Mouse (Mus musculus) heart, embryonic 12.5 days (tissue): Measurements from ENCODE around the gene Cacnb4. TPM values are rescaled to one million over a fixed set of nuclear protein-coding genes. Genes with fewer than 3 reads are reported as not detected.

ENCODE experiments used
- ATAC-seq: fragments of 200-750 bp; cut with Nextera tagmentation; 2 replicates; pipeline ENCODE4 v1.8.0; 2017; ENCODE audit warnings: moderate TSS enrichment, moderate library complexity; ENCODE audit not compliant: insufficient number of reproducible peaks, low FRiP score
- H3K27ac ChIP-seq: fragments of 300-500 bp; sonication (generic); 2 replicates; pipeline ENCODE4 v1.5.1; 2016; ENCODE audit warnings: mild to moderate bottlenecking, moderate library complexity; ENCODE audit not compliant: poor library complexity, severe bottlenecking
- H3K27me3 ChIP-seq: fragments of 300-500 bp; sonication (generic); replicated peaks from 2 replicates; pipeline ENCODE4 v1.6.1; 2016; ENCODE audit warnings: mild to moderate bottlenecking, moderate library complexity
- H3K36me3 ChIP-seq: fragments of 300-500 bp; sonication (generic); 2 replicates; pipeline ENCODE4 v1.6.1; 2016; ENCODE audit warnings: mild to moderate bottlenecking, moderate library complexity
- H3K4me1 ChIP-seq: fragments of 300-500 bp; sonication (generic); replicated peaks from 2 replicates; pipeline ENCODE4 v1.6.1; 2016; ENCODE audit warnings: mild to moderate bottlenecking
- H3K4me2 ChIP-seq: fragments of 300-500 bp; sonication (generic); 2 replicates; pipeline ENCODE4 v1.6.1; 2016; ENCODE audit warnings: mild to moderate bottlenecking, moderate library complexity
- H3K4me3 ChIP-seq: fragments of 300-500 bp; sonication (generic); 2 replicates; pipeline ENCODE4 v1.5.1; 2016; ENCODE audit warnings: mild to moderate bottlenecking
- H3K9ac ChIP-seq: fragments of 300-500 bp; sonication (generic); 2 replicates; pipeline ENCODE4 v1.6.1; 2016; ENCODE audit warnings: mild to moderate bottlenecking, moderate library complexity
- H3K9me3 ChIP-seq: fragments of 300-500 bp; sonication (generic); replicated peaks from 2 replicates; pipeline ENCODE4 v1.6.1; 2016; ENCODE audit warnings: mild to moderate bottlenecking, moderate library complexity
- WGBS: fragments of 180-500 bp; shearing (Covaris S2); methylation state at CpG from one replicate; pipeline ENCODE4 v1.1.7; 2016; 5-methylcytosine and 5-hydroxymethylcytosine counted together
- polyA plus RNA-seq: library from polyadenylated mRNA; unstranded; fragments of >200 nt; fragmentation: Nextera tagmentation; extraction: Ambion mirVana; gene quantifications from 2 replicates; pipeline ENCODE4 v1.2.1, GENCODE M21; 2016

Cacnb4 gene
- polyA plus RNA-seq, 1 experiment from 2014 or later, result 0.41 TPM

- H3K27me3 ChIP-seq, result no peaks in the 10 kb centered on the region
- H3K27ac ChIP-seq, result no peak overlapping the region
- H3K4me1 ChIP-seq, result peaks cover 27% of the 10 kb centered on the region
- H3K9ac ChIP-seq, result no peak overlapping the region
- no peak overlapping the region for H3K4me3 ChIP-seq
- 79% methylated on average over 4 of the region's 4 CpGs for WGBS
- H3K9me3 ChIP-seq, result no peaks in the 10 kb centered on the region
- H3K4me2 ChIP-seq, result no peak overlapping the region
- no peaks in the 10 kb centered on the region for H3K36me3 ChIP-seq
- ATAC-seq, result no peak
These were observed 236.1 kb downstream of the Cacnb4 start for GRCm38 (mm10) chr2:52440420-52441015.

DNA sequence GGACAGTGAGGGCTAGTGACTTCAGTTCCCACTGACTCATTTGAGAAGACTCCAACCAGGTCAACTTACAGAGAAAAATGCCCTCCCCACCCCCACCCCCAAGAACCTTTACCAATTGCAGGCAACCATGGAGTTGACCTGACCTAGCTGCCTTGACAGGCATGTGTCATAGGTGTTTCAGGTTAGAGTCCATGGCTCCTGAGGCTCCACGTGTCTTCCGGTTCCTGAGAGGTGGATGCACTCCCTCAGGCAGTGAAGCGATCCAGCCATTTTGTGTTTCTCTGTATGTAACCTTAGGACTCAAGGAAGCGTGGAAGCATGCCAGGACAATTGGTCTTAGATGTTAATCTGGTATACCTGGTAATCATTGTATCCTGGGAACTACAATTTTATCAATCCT is 238.2 kb downstream of the Cacnb4 start:
- Histone ChIP-seq H3K4me1 (peaks cover 27% of the 10 kb centered on the region), H3K27me3 (no peaks in the 10 kb centered on the region), H3K4me3 (no peak overlapping the region), H3K9me3 (no peaks in the 10 kb centered on the region), H3K9ac (no peak overlapping the region), H3K27ac (no peak overlapping the region), H3K4me2 (no peak overlapping the region), H3K36me3 (no peaks in the 10 kb centered on the region)
- WGBS, result 89% methylated on average over 4 of the region's 4 CpGs
- 0 out of 2 replicates have a peak, but pooled peaks have one; percentile 8 for ATAC-seq

GRCm38 (mm10) chr2:52438013-52438412 is 238.6 kb downstream of the Cacnb4 start:
- Histone ChIP-seq H3K9me3 (no peaks in the 10 kb centered on the region), H3K4me2 (no peak overlapping the region), H3K4me3 (no peak overlapping the region), H3K4me1 (peaks cover 27% of the 10 kb centered on the region), H3K27me3 (no peaks in the 10 kb centered on the region), H3K27ac (peak overlapping the region; percentile 48), H3K9ac (no peak overlapping the region), H3K36me3 (no peaks in the 10 kb centered on the region)
- WGBS, result 23% methylated on average over 6 of the region's 6 CpGs
- ATAC-seq, result peak; percentile 86

GRCm38 (mm10) chr2:52435919-52436632 is 240.6 kb downstream of the Cacnb4 start:
- Histone ChIP-seq H3K27ac (no peak overlapping the region), H3K4me3 (peak overlapping the region; percentile 21), H3K4me1 (peaks cover 20% of the 10 kb centered on the region), H3K36me3 (no peaks in the 10 kb centered on the region), H3K9ac (no peak overlapping the region), H3K4me2 (peak overlapping the region; percentile 59), H3K9me3 (no peaks in the 10 kb centered on the region), H3K27me3 (no peaks in the 10 kb centered on the region)
- 0 out of 2 replicates have a peak, but pooled peaks have one; percentile 35 for ATAC-seq
- WGBS, result 30% methylated on average over 14 of the region's 14 CpGs

- Histone ChIP-seq H3K4me3 (no peak overlapping the region), H3K9me3 (no peaks in the 10 kb centered on the region), H3K4me1 (peaks cover 14% of the 10 kb centered on the region), H3K9ac (no peak overlapping the region), H3K27ac (no peak overlapping the region), H3K36me3 (no peaks in the 10 kb centered on the region), H3K4me2 (no peak overlapping the region), H3K27me3 (no peaks in the 10 kb centered on the region)
- no peak for ATAC-seq
- WGBS, result 56% methylated on average over 7 of the region's 7 CpGs
These were observed 243.3 kb downstream of the Cacnb4 start for GRCm38 (mm10) chr2:52433365-52433764.

GRCm38 (mm10) chr2:52427383-52427782 is 249.2 kb downstream of the Cacnb4 start:
- no peak overlapping the region for H3K9ac ChIP-seq
- H3K36me3 ChIP-seq, result no peaks in the 10 kb centered on the region
- ATAC-seq, result no peak
- peaks cover 9% of the 10 kb centered on the region for H3K4me1 ChIP-seq
- no peak overlapping the region for H3K4me3 ChIP-seq
- H3K27me3 ChIP-seq, result no peaks in the 10 kb centered on the region
- no peaks in the 10 kb centered on the region for H3K9me3 ChIP-seq
- no peak overlapping the region for H3K27ac ChIP-seq
- 75% methylated on average over 3 of the region's 3 CpGs for WGBS
- no peak overlapping the region for H3K4me2 ChIP-seq

DNA sequence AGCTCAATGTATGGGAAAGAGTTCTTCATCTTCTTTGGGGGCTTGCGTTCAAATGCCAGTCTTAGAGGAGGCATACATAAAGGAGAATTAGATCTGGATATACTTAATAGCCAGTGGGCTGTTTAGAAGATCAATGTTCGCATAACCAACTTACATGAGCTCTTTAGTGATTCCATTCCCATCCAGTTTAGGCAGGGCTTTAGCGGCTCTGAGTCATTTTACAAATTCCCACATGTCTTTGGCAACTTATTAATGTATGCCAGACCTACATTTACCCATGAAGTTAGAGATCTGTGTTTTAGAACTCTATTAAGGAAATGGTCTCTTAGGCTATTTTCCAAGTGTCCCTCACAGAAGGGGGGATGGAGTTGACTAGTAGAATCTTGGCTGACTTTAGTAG is 250.6 kb downstream of the Cacnb4 start:
- Histone ChIP-seq H3K27ac (no peak overlapping the region), H3K4me1 (peaks cover 21% of the 10 kb centered on the region), H3K36me3 (no peaks in the 10 kb centered on the region), H3K4me3 (0 out of 2 replicates have a peak overlapping the region, but pooled peaks have one; percentile 72), H3K4me2 (peak overlapping the region; percentile 86), H3K9me3 (no peaks in the 10 kb centered on the region), H3K9ac (no peak overlapping the region), H3K27me3 (no peaks in the 10 kb centered on the region)
- no peak for ATAC-seq
- 84% methylated on average over 3 of the region's 3 CpGs for WGBS

DNA sequence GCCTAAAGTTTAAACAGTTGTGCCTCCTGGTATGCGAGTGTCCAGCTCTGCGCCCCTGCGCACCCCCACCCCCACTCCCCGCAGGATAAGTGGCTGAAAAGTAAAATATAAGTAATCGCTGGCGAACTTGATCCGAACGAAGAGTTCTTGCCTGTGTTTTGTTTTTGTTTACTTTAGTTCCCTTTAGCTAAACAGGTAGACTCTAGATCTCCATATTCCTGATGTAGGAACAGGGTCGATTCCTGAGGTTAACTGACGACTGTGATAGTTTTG is 251.2 kb downstream of the Cacnb4 start:
- Histone ChIP-seq H3K9ac (peak overlapping the region; percentile 86), H3K4me2 (peak overlapping the region; percentile 86), H3K9me3 (no peaks in the 10 kb centered on the region), H3K4me1 (peaks cover 25% of the 10 kb centered on the region), H3K27ac (peak overlapping the region; percentile 67), H3K27me3 (no peaks in the 10 kb centered on the region), H3K36me3 (no peaks in the 10 kb centered on the region), H3K4me3 (peak overlapping the region; percentile 72)
- ATAC-seq, result no peak
- 21% methylated on average over 10 of the region's 10 CpGs for WGBS

- Histone ChIP-seq H3K4me1 (peaks cover 30% of the 10 kb centered on the region), H3K4me2 (peak within 1 kb of the TSS; percentile 86), H3K9ac (peak within 1 kb of the TSS; percentile 86), H3K4me3 (peak within 1 kb of the TSS; percentile 72), H3K27ac (peak within 1 kb of the TSS; percentile 80), H3K9me3 (no peaks in the 10 kb centered on the region), H3K27me3 (no peaks in the 10 kb centered on the region), H3K36me3 (no peaks in the 10 kb centered on the region)
- WGBS, result under 1% methylated on average over 57 of the region's 57 CpGs
- ATAC-seq, result peak; percentile 97
These were observed 251.7 kb downstream of the Cacnb4 start, which contains the start of gene Arl5a for GRCm38 (mm10) chr2:52424747-52425522. Arl5a (minus strand) TSS chr2:52424901.

DNA sequence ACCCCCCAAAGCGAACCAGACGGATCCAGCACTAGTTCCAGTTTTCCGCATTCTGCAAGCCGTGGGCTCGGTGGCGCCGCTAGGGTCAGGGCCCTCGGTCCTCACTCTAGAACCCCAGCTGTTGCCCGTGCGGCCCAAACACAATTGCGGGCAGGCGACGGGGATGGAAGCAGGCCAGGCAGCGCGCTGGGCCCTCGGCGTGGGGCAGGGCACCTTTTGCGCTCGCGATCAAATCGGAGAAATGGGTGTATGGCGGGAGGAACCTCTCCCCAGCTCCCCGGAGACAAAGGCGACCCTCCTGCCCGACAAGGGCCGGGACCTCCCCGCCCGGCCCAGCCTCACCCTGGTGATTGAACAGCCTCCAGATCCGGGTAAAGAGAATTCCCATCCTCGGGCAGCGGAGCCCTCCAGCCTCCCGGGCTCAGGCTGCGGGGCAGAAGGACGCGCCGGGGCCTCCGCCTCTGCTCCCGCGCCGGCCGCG is 252.3 kb downstream of the Cacnb4 start:
- peak; percentile 66 for ATAC-seq
- Histone ChIP-seq H3K4me2 (peak overlapping the region; percentile 86), H3K9ac (peak overlapping the region; percentile 86), H3K27ac (peak overlapping the region; percentile 80), H3K9me3 (no peaks in the 10 kb centered on the region), H3K4me1 (peaks cover 36% of the 10 kb centered on the region), H3K4me3 (peak overlapping the region; percentile 72), H3K36me3 (no peaks in the 10 kb centered on the region), H3K27me3 (no peaks in the 10 kb centered on the region)
- WGBS, result under 1% methylated on average over 41 of the region's 42 CpGs

- no peaks in the 10 kb centered on the region for H3K9me3 ChIP-seq
- no peak for ATAC-seq
- peak overlapping the region; percentile 80 for H3K27ac ChIP-seq
- H3K4me2 ChIP-seq, result peak overlapping the region; percentile 86
- H3K4me3 ChIP-seq, result peak overlapping the region; percentile 72
- WGBS, result 2% methylated on average over 16 of the region's 16 CpGs
- no peaks in the 10 kb centered on the region for H3K36me3 ChIP-seq
- H3K27me3 ChIP-seq, result no peaks in the 10 kb centered on the region
- H3K4me1 ChIP-seq, result peaks cover 41% of the 10 kb centered on the region
- peak overlapping the region; percentile 86 for H3K9ac ChIP-seq
These were observed 252.9 kb downstream of the Cacnb4 start for GRCm38 (mm10) chr2:52423611-52424247.
